Mouse (Mus musculus) telencephalon, adult 2 months (tissue): Measurements from ENCODE around the gene Hells.
A peak's percentile ranks its signal among the peaks of the same experiment; 100 is the strongest.

Experiments
- DNase-seq: peaks from one replicate; pipeline ENCODE4 v3.0.0-alpha.2; 2011; ENCODE audit warnings: low read depth, low spot score

Hells gene

GRCm38 (mm10) chr19:38930788-38931565, at the start of gene Hells:
Hells (plus strand) TSS chr19:38930915.
- peak; percentile 54 for DNase-seq

- DNase-seq: no peak
Measured at GRCm38 (mm10) chr19:38901146-38902135, 29.3 kb upstream of the Hells start.

- no peak for DNase-seq
Measured at GRCm38 (mm10) chr19:38902501-38902900, 28.2 kb upstream of the Hells start.

- DNase-seq: no peak
Measured at GRCm38 (mm10) chr19:38913786-38914185, 16.9 kb upstream of the Hells start.

GRCm38 (mm10) chr19:38914926-38915325, 15.8 kb upstream of the Hells start:
- DNase-seq: no peak

- no peak for DNase-seq
Measured at GRCm38 (mm10) chr19:38915677-38916076, 15.0 kb upstream of the Hells start.

- no peak for DNase-seq
Measured at GRCm38 (mm10) chr19:38928481-38929158, 2.1 kb upstream of the Hells start.

GRCm38 (mm10) chr19:38929471-38930251, 1.1 kb upstream of the Hells start:
- DNase-seq: peak; percentile 51

- DNase-seq: no peak
Measured at GRCm38 (mm10) chr19:38930252-38930787, 395 bp upstream of the Hells start.

- DNase-seq: no peak
Measured at GRCm38 (mm10) chr19:38931566-38931890, 813 bp downstream of the Hells start.

GRCm38 (mm10) chr19:38944590-38945307, 14.0 kb downstream of the Hells start:
- DNase-seq: no peak

- no peak for DNase-seq
Measured at GRCm38 (mm10) chr19:38970741-38971140, 40.0 kb downstream of the Hells start.

- no peak for DNase-seq
Measured at GRCm38 (mm10) chr19:38972581-38972980, 41.9 kb downstream of the Hells start.

GRCm38 (mm10) chr19:38973666-38974065, 43.0 kb downstream of the Hells start:
- DNase-seq: peak; percentile 6

GRCm38 (mm10) chr19:38976269-38976668, 45.6 kb downstream of the Hells start:
- DNase-seq: no peak

- DNase-seq: peak; percentile 18
Measured at GRCm38 (mm10) chr19:38981966-38982365, 51.3 kb downstream of the Hells start.

- DNase-seq: no peak
Measured at GRCm38 (mm10) chr19:38998248-38998647, 67.5 kb downstream of the Hells start.

- DNase-seq: no peak
Measured at GRCm38 (mm10) chr19:38998676-38999075, 68.0 kb downstream of the Hells start.

GRCm38 (mm10) chr19:39005132-39005531, 74.4 kb downstream of the Hells start:
- DNase-seq: no peak

- no peak for DNase-seq
Measured at GRCm38 (mm10) chr19:39006715-39007114, 76.0 kb downstream of the Hells start, which contains the start of gene Cyp2c55. Cyp2c55 (plus strand) TSS chr19:39007019.
